Mouse (Mus musculus): ENCODE data around the gene Sdk1.

The Sdk1 gene

GRCm38 (mm10) chr5:141646621-141647020 lies 405.3 kb downstream of the Sdk1 start:
- no peak for DNase-seq

- DNase-seq, result no peak
Measured at GRCm38 (mm10) chr5:141649831-141650375, 408.6 kb downstream of the Sdk1 start.

- no peak for DNase-seq
Measured at GRCm38 (mm10) chr5:141651690-141652377, 410.5 kb downstream of the Sdk1 start.

- DNase-seq, result no peak
Measured at GRCm38 (mm10) chr5:141676371-141676770, 435.1 kb downstream of the Sdk1 start.

- DNase-seq, result no peak
Measured at GRCm38 (mm10) chr5:141677034-141677433, 435.7 kb downstream of the Sdk1 start.

- no peak for DNase-seq
Measured at GRCm38 (mm10) chr5:141677841-141678240, 436.6 kb downstream of the Sdk1 start.

GRCm38 (mm10) chr5:141686876-141687420 lies 445.7 kb downstream of the Sdk1 start:
- DNase-seq, result no peak

- DNase-seq, result no peak
Measured at GRCm38 (mm10) chr5:141689442-141690105, 448.3 kb downstream of the Sdk1 start.

GRCm38 (mm10) chr5:141691482-141691975 lies 450.2 kb downstream of the Sdk1 start:
- DNase-seq, result peak; percentile 20

- no peak for DNase-seq
Measured at GRCm38 (mm10) chr5:141693716-141694115, 452.4 kb downstream of the Sdk1 start.

- DNase-seq, result no peak
Measured at GRCm38 (mm10) chr5:141694901-141695300, 453.6 kb downstream of the Sdk1 start.

- DNase-seq, result no peak
Measured at GRCm38 (mm10) chr5:141698406-141698805, 457.1 kb downstream of the Sdk1 start.

- DNase-seq, result no peak
Measured at GRCm38 (mm10) chr5:141720751-141721150, 479.5 kb downstream of the Sdk1 start.

GRCm38 (mm10) chr5:141727968-141728367 lies 486.7 kb downstream of the Sdk1 start:
- DNase-seq, result no peak

- no peak for DNase-seq
Measured at GRCm38 (mm10) chr5:141730006-141730405, 488.7 kb downstream of the Sdk1 start.

GRCm38 (mm10) chr5:141738725-141739124 lies 497.4 kb downstream of the Sdk1 start:
- no peak for DNase-seq

GRCm38 (mm10) chr5:141748793-141749192 lies 507.5 kb downstream of the Sdk1 start:
- no peak for DNase-seq

GRCm38 (mm10) chr5:141754278-141754677 lies 513.0 kb downstream of the Sdk1 start:
- DNase-seq, result peak; percentile 6

GRCm38 (mm10) chr5:141758885-141759284 lies 517.6 kb downstream of the Sdk1 start:
- peak; percentile 22 for DNase-seq

- no peak for DNase-seq
Measured at GRCm38 (mm10) chr5:141764111-141764510, 522.8 kb downstream of the Sdk1 start.

- no peak for DNase-seq
Measured at GRCm38 (mm10) chr5:141768761-141769515, 527.6 kb downstream of the Sdk1 start.

GRCm38 (mm10) chr5:141771516-141771915 lies 530.2 kb downstream of the Sdk1 start:
- DNase-seq, result no peak

GRCm38 (mm10) chr5:141778231-141778630 lies 536.9 kb downstream of the Sdk1 start:
- no peak for DNase-seq

All from liver (tissue).